Mouse (Mus musculus) forebrain, postnatal 0 days (tissue): ENCODE results near the gene Tmem178b. TPM values are rescaled to one million over a fixed set of nuclear protein-coding genes. Genes with fewer than 3 reads are reported as not detected.
A peak's percentile ranks its signal among the peaks of the same experiment; 100 is the strongest.

Experiments used
- ATAC-seq: fragments of 200-750 bp; cut with Nextera tagmentation; 2 replicates; pipeline ENCODE4 v1.8.0; 2017; ENCODE audit warnings: mild to moderate bottlenecking, moderate library complexity
- DNase-seq: peaks from one replicate; pipeline ENCODE4 v3.0.0-alpha.2; 2015
- H3K27ac ChIP-seq: fragments of 300-500 bp; sonication (generic); 2 replicates; pipeline ENCODE4 v1.5.1; 2014; ENCODE audit warnings: low read depth, mild to moderate bottlenecking, antibody characterized with exemption, low read length, moderate library complexity, mixed read lengths
- H3K27me3 ChIP-seq: fragments of 300-500 bp; sonication (generic); 2 replicates; pipeline ENCODE4 v1.6.1; 2014; ENCODE audit warnings: mild to moderate bottlenecking, low read length, mixed read lengths; ENCODE audit not compliant: insufficient read depth
- H3K36me3 ChIP-seq: fragments of 300-500 bp; sonication (generic); 2 replicates; pipeline ENCODE4 v1.6.1; 2014; ENCODE audit warnings: mild to moderate bottlenecking, moderate library complexity; ENCODE audit not compliant: insufficient read depth
- H3K4me1 ChIP-seq: fragments of 300-500 bp; sonication (generic); 2 replicates; pipeline ENCODE4 v1.6.1; 2014; ENCODE audit warnings: antibody characterized with exemption; ENCODE audit not compliant: insufficient read depth
- H3K4me2 ChIP-seq: fragments of 300-500 bp; sonication (generic); 2 replicates; pipeline ENCODE4 v1.6.1; 2014; ENCODE audit warnings: low read depth, mild to moderate bottlenecking, moderate library complexity
- H3K4me3 ChIP-seq: fragments of 300-500 bp; sonication (generic); 2 replicates; pipeline ENCODE4 v1.5.1; 2014; ENCODE audit warnings: low read depth, low read length, mixed read lengths
- H3K9ac ChIP-seq: fragments of 300-500 bp; sonication (generic); 2 replicates; pipeline ENCODE4 v1.6.1; 2014; ENCODE audit warnings: mild to moderate bottlenecking
- H3K9me3 ChIP-seq: fragments of 300-500 bp; sonication (generic); 2 replicates; pipeline ENCODE4 v1.6.1; 2016; ENCODE audit warnings: low read length
- CTCF ChIP-seq: sonication (generic); IDR thresholded peaks from 2 replicates; pipeline ENCODE4 v1.5.1; 2016; ENCODE audit warnings: antibody characterized with exemption, control low read depth, low read depth
- WGBS: fragments of 180-500 bp; shearing (Covaris S2); extraction: QIAGEN DNeasy Blood & Tissue Kit; methylation state at CpG from one replicate; pipeline ENCODE4 v1.1.7; 2014; 5-methylcytosine and 5-hydroxymethylcytosine counted together
- polyA plus RNA-seq: library from polyadenylated mRNA; unstranded; fragments of >200 nt; fragmentation: Nextera tagmentation; extraction: Ambion mirVana; gene quantifications from 2 replicates; pipeline ENCODE4 v1.2.1, GENCODE M21; 2015
- total RNA-seq: library from RNA; depleted of rRNA; stranded (reverse); fragments of >200 nt; gene quantifications from 2 replicates; pipeline ENCODE4 v1.2.3, GENCODE M21; 2014; rRNA removed

Gene Tmem178b
- total and polyA plus RNA-seq, 2 experiments from 2014 or later = 25.1 to 133 TPM

- DNase-seq (peak; percentile 90), ATAC-seq (peak; percentile 93)
- no peak overlapping the region for H3K9ac ChIP-seq
- TF ChIP-seq CTCF = peak; percentile 91
- no peak overlapping the region for H3K4me3 ChIP-seq
- H3K9me3 ChIP-seq = no peaks in the 10 kb centered on the region
- H3K4me2 ChIP-seq = no peak overlapping the region
- H3K36me3 ChIP-seq = no peaks in the 10 kb centered on the region
- no peaks in the 10 kb centered on the region for H3K27me3 ChIP-seq
- WGBS = 14% methylated on average over 6 of the region's 6 CpGs
- no peak overlapping the region for H3K27ac ChIP-seq
- H3K4me1 ChIP-seq = no peaks in the 10 kb centered on the region
Observed at GRCm38 (mm10) chr6:40303379-40303778, 430.3 kb downstream of the Tmem178b start.

Other genes starting within 250 kb of the Tmem178b start
- 31.1 and 42.4 TPM in 2 replicates for gene Braf, start 147.8 kb upstream of the Tmem178b start, total RNA-seq
- gene Braf, start 147.8 kb upstream of the Tmem178b start, polyA plus RNA-seq = 6.5 and 12.9 TPM in 2 replicates
- 65.3 and 180 TPM in 2 replicates for gene Mrps33, start 62.3 kb upstream of the Tmem178b start, total RNA-seq
- gene Mrps33, start 62.3 kb upstream of the Tmem178b start, polyA plus RNA-seq = 183 and 258 TPM in 2 replicates